Mouse (Mus musculus): ENCODE measurements around the gene Mfap4. TPM values are rescaled to one million over a fixed set of nuclear protein-coding genes. Genes with fewer than 3 reads are reported as not detected.

Gene Mfap4
- polyA plus RNA-seq, 1 experiment from 2014 or later, result 97.0 TPM

- no peak overlapping the region for H3K4me2 ChIP-seq (replicated peaks; ENCODE audit: low read depth)
- no peaks in the 10 kb centered on the region for H3K36me3 ChIP-seq (ENCODE audit: control insufficient read depth, insufficient read depth)
- no peak overlapping the region for H3K4me3 ChIP-seq (ENCODE audit: low read depth, low read length)
- no peak overlapping the region for H3K27ac ChIP-seq (ENCODE audit: low read depth, low read length)
- H3K9ac ChIP-seq (ENCODE audit: low read depth, low read length), result no peak overlapping the region
- 62% methylated on average over 6 of the region's 6 CpGs for WGBS
- no peaks in the 10 kb centered on the region for H3K9me3 ChIP-seq (ENCODE audit: control insufficient read depth)
- 0 out of 2 replicates have a peak, but pooled peaks cover 5% of the 10 kb centered on the region for H3K4me1 ChIP-seq (replicated peaks; ENCODE audit: control insufficient read depth, insufficient read depth, low read length)
- TF ChIP-seq CTCF (IDR thresholded peaks at IDR 0.05; ENCODE audit: low read depth), result no peak
- ATAC-seq, result no peak
- H3K27me3 ChIP-seq (replicated peaks; ENCODE audit: control insufficient read depth, insufficient read depth, low read length), result no peaks in the 10 kb centered on the region
These were observed 13.7 kb downstream of the Mfap4 start for GRCm38 (mm10) chr11:61498736-61499504.

GRCm38 (mm10) chr11:61503933-61504332 lies 18.7 kb downstream of the Mfap4 start:
- TF ChIP-seq CTCF (IDR thresholded peaks at IDR 0.05; ENCODE audit: low read depth), result no peak
- ATAC-seq, result no peak
- H3K36me3 ChIP-seq (ENCODE audit: control insufficient read depth, insufficient read depth), result no peaks in the 10 kb centered on the region
- no peak overlapping the region for H3K4me2 ChIP-seq (replicated peaks; ENCODE audit: low read depth)
- WGBS, result 80% methylated on average over 8 of the region's 8 CpGs
- no peak overlapping the region for H3K9ac ChIP-seq (ENCODE audit: low read depth, low read length)
- H3K9me3 ChIP-seq (ENCODE audit: control insufficient read depth), result no peaks in the 10 kb centered on the region
- H3K27ac ChIP-seq (ENCODE audit: low read depth, low read length), result no peak overlapping the region
- no peaks in the 10 kb centered on the region for H3K27me3 ChIP-seq (replicated peaks; ENCODE audit: control insufficient read depth, insufficient read depth, low read length)
- no peaks in the 10 kb centered on the region for H3K4me1 ChIP-seq (replicated peaks; ENCODE audit: control insufficient read depth, insufficient read depth, low read length)
- no peak overlapping the region for H3K4me3 ChIP-seq (ENCODE audit: low read depth, low read length)

- Histone ChIP-seq H3K27me3 (replicated peaks; ENCODE audit: control insufficient read depth, insufficient read depth, low read length) (no peaks in the 10 kb centered on the region), H3K36me3 (ENCODE audit: control insufficient read depth, insufficient read depth) (no peaks in the 10 kb centered on the region), H3K4me2 (replicated peaks; ENCODE audit: low read depth) (peak within 1 kb of the TSS; percentile 81), H3K4me1 (replicated peaks; ENCODE audit: control insufficient read depth, insufficient read depth, low read length) (no peaks in the 10 kb centered on the region), H3K27ac (ENCODE audit: low read depth, low read length) (peak within 1 kb of the TSS; percentile 60; the same call in 1 of the 2 replicates), H3K9me3 (ENCODE audit: control insufficient read depth) (no peaks in the 10 kb centered on the region), H3K9ac (ENCODE audit: low read depth, low read length) (peak within 1 kb of the TSS; percentile 59; the same call in 1 of the 2 replicates), H3K4me3 (ENCODE audit: low read depth, low read length) (peak within 1 kb of the TSS; percentile 57)
- TF ChIP-seq CTCF (IDR thresholded peaks at IDR 0.05; ENCODE audit: low read depth), result peak; percentile 100
- under 1% methylated on average over 39 of the region's 39 CpGs for WGBS
- peak; percentile 87 for ATAC-seq
These were observed 19.6 kb downstream of the Mfap4 start, which contains the start of gene B9d1 for GRCm38 (mm10) chr11:61504713-61505257. Gene B9d1 (plus strand): TSS chr11:61505144.

- no peak overlapping the region for H3K4me2 ChIP-seq (replicated peaks; ENCODE audit: low read depth)
- no peaks in the 10 kb centered on the region for H3K9me3 ChIP-seq (ENCODE audit: control insufficient read depth)
- H3K9ac ChIP-seq (ENCODE audit: low read depth, low read length), result no peak overlapping the region
- peaks cover 33% of the 10 kb centered on the region for H3K36me3 ChIP-seq (ENCODE audit: control insufficient read depth, insufficient read depth)
- peak; percentile 75 for TF ChIP-seq CTCF (IDR thresholded peaks at IDR 0.05; ENCODE audit: low read depth)
- H3K4me3 ChIP-seq (ENCODE audit: low read depth, low read length), result no peak overlapping the region
- no peaks in the 10 kb centered on the region for H3K4me1 ChIP-seq (replicated peaks; ENCODE audit: control insufficient read depth, insufficient read depth, low read length)
- no peak overlapping the region for H3K27ac ChIP-seq (ENCODE audit: low read depth, low read length)
- WGBS, result 44% methylated on average over 3 of the region's 3 CpGs
- no peaks in the 10 kb centered on the region for H3K27me3 ChIP-seq (replicated peaks; ENCODE audit: control insufficient read depth, insufficient read depth, low read length)
- ATAC-seq, result no peak
These were observed 29.7 kb downstream of the Mfap4 start for GRCm38 (mm10) chr11:61514953-61515352.

- no peaks in the 10 kb centered on the region for H3K27me3 ChIP-seq (replicated peaks; ENCODE audit: control insufficient read depth, insufficient read depth, low read length)
- peaks cover 43% of the 10 kb centered on the region for H3K36me3 ChIP-seq (ENCODE audit: control insufficient read depth, insufficient read depth)
- no peak overlapping the region for H3K4me3 ChIP-seq (ENCODE audit: low read depth, low read length)
- H3K27ac ChIP-seq (ENCODE audit: low read depth, low read length), result no peak overlapping the region
- no peak for TF ChIP-seq CTCF (IDR thresholded peaks at IDR 0.05; ENCODE audit: low read depth)
- ATAC-seq, result no peak
- H3K9ac ChIP-seq (ENCODE audit: low read depth, low read length), result no peak overlapping the region
- 97% methylated on average over 1 of the region's 1 CpGs for WGBS
- H3K4me1 ChIP-seq (replicated peaks; ENCODE audit: control insufficient read depth, insufficient read depth, low read length), result no peaks in the 10 kb centered on the region
- no peak overlapping the region for H3K4me2 ChIP-seq (replicated peaks; ENCODE audit: low read depth)
- no peaks in the 10 kb centered on the region for H3K9me3 ChIP-seq (ENCODE audit: control insufficient read depth)
These were observed 32.7 kb downstream of the Mfap4 start for GRCm38 (mm10) chr11:61517971-61518370.

GRCm38 (mm10) chr11:61518871-61519270 lies 33.6 kb downstream of the Mfap4 start:
- ATAC-seq, result no peak
- Histone ChIP-seq H3K4me2 (replicated peaks; ENCODE audit: low read depth) (no peak overlapping the region), H3K27me3 (replicated peaks; ENCODE audit: control insufficient read depth, insufficient read depth, low read length) (no peaks in the 10 kb centered on the region), H3K36me3 (ENCODE audit: control insufficient read depth, insufficient read depth) (peaks cover 43% of the 10 kb centered on the region), H3K9ac (ENCODE audit: low read depth, low read length) (no peak overlapping the region), H3K27ac (ENCODE audit: low read depth, low read length) (no peak overlapping the region), H3K9me3 (ENCODE audit: control insufficient read depth) (no peaks in the 10 kb centered on the region), H3K4me3 (ENCODE audit: low read depth, low read length) (no peak overlapping the region), H3K4me1 (replicated peaks; ENCODE audit: control insufficient read depth, insufficient read depth, low read length) (no peaks in the 10 kb centered on the region)
- WGBS, result 77% methylated on average over 3 of the region's 3 CpGs
- no peak for TF ChIP-seq CTCF (IDR thresholded peaks at IDR 0.05; ENCODE audit: low read depth)

Data from intestine, postnatal 0 days (tissue).